Mouse (Mus musculus) heart, embryonic 13.5 days (tissue): ENCODE data around the gene Wnt2b. TPM values are rescaled to one million over a fixed set of nuclear protein-coding genes. Genes with fewer than 3 reads are reported as not detected.
A peak's percentile ranks its signal among the peaks of the same experiment; 100 is the strongest.

Experiments used
- ATAC-seq: fragments of 200-750 bp; cut with Nextera tagmentation; 2 replicates; pipeline ENCODE4 v1.8.0; 2017; ENCODE audit warnings: moderate TSS enrichment; ENCODE audit not compliant: insufficient number of reproducible peaks, low FRiP score, low TSS enrichment; ENCODE audit errors: extremely low read depth
- H3K27ac ChIP-seq: fragments of 300-500 bp; sonication (generic); replicated peaks from 2 replicates; pipeline ENCODE4 v1.5.1; 2015; ENCODE audit warnings: moderate library complexity, mild to moderate bottlenecking, inconsistent platforms
- H3K27me3 ChIP-seq: fragments of 300-500 bp; sonication (generic); replicated peaks from 2 replicates; pipeline ENCODE4 v1.6.1; 2015; ENCODE audit warnings: mild to moderate bottlenecking, inconsistent platforms
- H3K36me3 ChIP-seq: fragments of 300-500 bp; sonication (generic); 2 replicates; pipeline ENCODE4 v1.6.1; 2015; ENCODE audit warnings: mild to moderate bottlenecking, inconsistent platforms
- H3K4me1 ChIP-seq: fragments of 300-500 bp; sonication (generic); 2 replicates; pipeline ENCODE4 v1.6.1; 2015; ENCODE audit warnings: inconsistent platforms
- H3K4me2 ChIP-seq: fragments of 300-500 bp; sonication (generic); 2 replicates; pipeline ENCODE4 v1.6.1; 2015; ENCODE audit warnings: inconsistent platforms, mild to moderate bottlenecking, moderate library complexity
- H3K4me3 ChIP-seq: fragments of 300-500 bp; sonication (generic); 2 replicates; pipeline ENCODE4 v1.5.1; 2015; ENCODE audit warnings: moderate library complexity, mild to moderate bottlenecking, inconsistent platforms
- H3K9ac ChIP-seq: fragments of 300-500 bp; sonication (generic); 2 replicates; pipeline ENCODE4 v1.6.1; 2015; ENCODE audit warnings: inconsistent platforms, mild to moderate bottlenecking, moderate library complexity
- H3K9me3 ChIP-seq: fragments of 300-500 bp; sonication (generic); 2 replicates; pipeline ENCODE4 v1.6.1; 2016; ENCODE audit warnings: inconsistent platforms
- WGBS: fragments of 180-500 bp; shearing (Covaris S2); methylation state at CpG from one replicate; pipeline ENCODE4 v1.1.7; 2015; ENCODE audit warnings: mixed read lengths; 5-methylcytosine and 5-hydroxymethylcytosine counted together
- polyA plus RNA-seq: library from polyadenylated mRNA; unstranded; fragments of >200 nt; fragmentation: Nextera tagmentation; extraction: Ambion mirVana; gene quantifications from 2 replicates; pipeline ENCODE4 v1.2.1, GENCODE M21; 2015

Gene Wnt2b
- 1.1 and 1.8 TPM in 2 replicates for polyA plus RNA-seq

DNA sequence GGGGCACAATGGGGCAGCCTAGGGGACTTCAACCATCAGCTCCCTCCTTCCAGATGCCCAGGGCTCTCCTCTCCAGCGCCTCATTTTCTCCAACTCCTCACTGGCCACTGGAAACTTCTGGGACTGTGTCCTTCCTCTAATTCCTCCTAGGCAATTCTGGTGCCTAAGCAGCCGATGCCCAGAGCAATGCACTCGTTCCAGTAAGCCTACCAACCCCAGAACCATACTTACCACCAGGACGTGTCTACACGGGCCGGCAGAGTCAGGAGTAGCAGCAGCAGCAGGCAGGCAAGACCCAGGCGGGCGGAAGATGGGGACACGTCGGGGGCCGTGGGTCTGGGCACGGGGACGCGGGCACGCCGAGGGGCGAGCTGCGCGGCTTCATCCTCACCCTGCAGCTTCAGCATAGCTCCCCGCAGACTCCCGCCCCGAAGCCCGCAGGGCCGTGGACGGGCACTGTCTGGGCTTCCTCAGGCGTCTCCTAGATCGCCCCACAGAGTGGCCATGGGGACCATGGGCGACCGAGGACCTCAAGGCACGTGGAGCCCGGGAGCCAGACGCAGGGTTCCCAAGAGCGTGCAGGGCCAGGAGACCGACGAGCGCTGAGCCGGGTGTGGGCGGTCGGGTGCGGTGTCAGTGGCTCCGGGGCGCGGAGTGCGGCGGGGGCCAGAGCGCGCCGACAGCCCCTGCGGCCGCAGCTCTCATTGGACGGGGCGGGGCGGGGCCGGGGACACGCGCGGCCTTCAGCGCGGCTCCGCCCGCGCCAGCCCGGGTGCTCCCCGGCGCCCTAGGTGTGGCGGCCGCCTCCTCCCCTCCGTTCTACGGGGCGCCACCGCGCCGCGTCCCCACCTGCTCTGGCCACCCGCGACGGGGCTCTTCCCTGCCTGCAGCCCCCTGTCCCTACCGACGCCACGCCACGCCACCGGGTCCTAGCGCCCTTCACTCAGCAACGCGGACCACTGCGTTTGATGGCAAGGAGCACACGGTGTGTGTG lies at the start of gene Wnt2b:
Gene Wnt2b (minus strand): TSS at position 856 of the 994 bp plus-strand sequence.
- H3K4me3 ChIP-seq = peak within 1 kb of the TSS; percentile 64
- H3K4me2 ChIP-seq = peak within 1 kb of the TSS; percentile 87
- no peaks in the 10 kb centered on the region for H3K9me3 ChIP-seq
- peaks cover 5% of the 10 kb centered on the region; the same call in 1 of the 2 replicates for H3K36me3 ChIP-seq
- H3K9ac ChIP-seq = peak within 1 kb of the TSS; percentile 78
- WGBS = under 1% methylated on average over 78 of the region's 87 CpGs
- H3K27ac ChIP-seq = no peak within 1 kb of the TSS
- peak; percentile 23; the same call in 1 of the 2 replicates for ATAC-seq
- H3K4me1 ChIP-seq = peaks cover 55% of the 10 kb centered on the region
- H3K27me3 ChIP-seq = peaks cover 63% of the 10 kb centered on the region

DNA sequence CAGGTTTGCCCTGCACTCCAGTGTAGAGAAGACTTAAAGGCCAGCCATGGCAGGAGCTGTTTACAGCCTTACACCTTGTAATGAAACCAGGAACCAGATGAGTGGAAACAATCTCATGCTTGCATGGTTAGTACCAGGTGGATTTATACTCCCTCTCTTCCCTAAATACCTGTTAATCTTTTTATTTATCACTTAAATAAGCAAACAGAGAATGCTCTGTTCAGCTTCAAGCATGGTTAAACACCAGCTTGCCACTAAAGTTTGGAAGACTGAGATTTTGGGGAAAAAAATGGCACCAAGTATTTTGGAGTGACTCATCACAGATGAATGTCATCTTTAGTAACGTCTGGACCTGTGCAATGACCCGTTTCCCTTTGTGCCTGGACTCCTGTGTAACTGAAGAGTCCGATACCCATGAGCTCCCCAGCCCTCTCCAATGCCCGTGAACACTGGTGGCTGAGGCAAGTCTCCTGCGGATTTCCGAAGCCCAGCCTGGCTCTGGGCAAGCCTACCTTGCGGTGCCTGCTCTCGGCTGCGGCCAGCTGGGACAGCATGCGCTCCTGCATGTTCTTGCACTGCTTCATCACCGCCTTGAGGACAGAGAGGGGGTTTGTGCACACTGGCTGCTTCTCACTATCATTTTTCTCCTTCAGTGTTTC lies 49.1 kb upstream of the Wnt2b start:
- peaks cover 38% of the 10 kb centered on the region for H3K4me1 ChIP-seq
- no peak for ATAC-seq
- H3K27ac ChIP-seq = no peak overlapping the region
- H3K27me3 ChIP-seq = no peaks in the 10 kb centered on the region
- no peak overlapping the region for H3K4me3 ChIP-seq
- H3K36me3 ChIP-seq = peaks cover 64% of the 10 kb centered on the region
- H3K4me2 ChIP-seq = no peak overlapping the region
- no peak overlapping the region for H3K9ac ChIP-seq
- 84% methylated on average over 11 of the region's 11 CpGs for WGBS
- no peaks in the 10 kb centered on the region for H3K9me3 ChIP-seq

DNA sequence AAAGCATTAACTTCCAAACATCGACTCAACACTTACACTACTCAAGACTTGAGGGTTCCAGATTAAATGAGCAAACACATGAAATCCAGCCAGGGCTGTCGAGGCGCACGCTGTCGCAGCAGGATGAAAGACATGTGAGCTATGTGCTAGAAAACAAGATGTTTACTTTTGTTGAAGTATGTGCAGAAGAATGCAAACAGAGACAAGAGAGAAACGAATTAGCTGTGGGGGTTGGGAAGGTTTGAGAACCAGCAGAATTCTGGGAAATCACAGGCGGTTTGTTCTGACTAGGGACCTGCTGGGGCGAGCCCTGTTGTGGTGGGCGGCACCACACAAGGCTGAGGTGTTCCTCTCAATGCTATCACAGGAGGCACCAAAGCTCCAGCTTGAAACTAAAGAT lies 46.3 kb upstream of the Wnt2b start:
- Histone ChIP-seq H3K4me2 (no peak overlapping the region), H3K27ac (no peak overlapping the region), H3K4me1 (peaks cover 14% of the 10 kb centered on the region), H3K9ac (no peak overlapping the region), H3K4me3 (no peak overlapping the region), H3K36me3 (peaks cover 86% of the 10 kb centered on the region), H3K27me3 (no peaks in the 10 kb centered on the region), H3K9me3 (no peaks in the 10 kb centered on the region)
- 76% methylated on average over 9 of the region's 9 CpGs for WGBS
- no peak for ATAC-seq

DNA sequence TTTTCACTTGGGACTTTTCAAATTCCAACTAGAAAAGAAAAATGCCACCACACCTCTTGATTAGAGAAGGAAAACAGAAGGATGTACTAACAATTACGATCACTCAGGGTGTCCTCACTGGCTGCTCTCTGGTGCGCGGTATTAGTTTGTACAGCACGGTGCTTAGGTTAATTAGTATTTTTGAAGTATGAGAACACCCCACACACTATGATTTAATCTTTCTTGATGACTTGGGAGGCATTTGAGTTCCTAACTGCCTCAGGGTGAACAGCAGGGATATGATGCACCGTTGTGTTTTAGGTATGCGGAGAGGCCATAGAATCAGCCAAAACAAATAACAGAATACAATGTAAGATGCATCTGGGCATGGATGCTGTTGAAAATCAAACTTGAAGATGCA lies 44.4 kb upstream of the Wnt2b start:
- H3K4me3 ChIP-seq = no peak overlapping the region
- WGBS = 90% methylated on average over 6 of the region's 6 CpGs
- H3K27me3 ChIP-seq = no peaks in the 10 kb centered on the region
- no peak overlapping the region for H3K27ac ChIP-seq
- H3K4me1 ChIP-seq = peaks cover 14% of the 10 kb centered on the region
- no peak for ATAC-seq
- no peak overlapping the region for H3K4me2 ChIP-seq
- peaks cover 89% of the 10 kb centered on the region for H3K36me3 ChIP-seq
- no peaks in the 10 kb centered on the region for H3K9me3 ChIP-seq
- no peak overlapping the region for H3K9ac ChIP-seq

DNA sequence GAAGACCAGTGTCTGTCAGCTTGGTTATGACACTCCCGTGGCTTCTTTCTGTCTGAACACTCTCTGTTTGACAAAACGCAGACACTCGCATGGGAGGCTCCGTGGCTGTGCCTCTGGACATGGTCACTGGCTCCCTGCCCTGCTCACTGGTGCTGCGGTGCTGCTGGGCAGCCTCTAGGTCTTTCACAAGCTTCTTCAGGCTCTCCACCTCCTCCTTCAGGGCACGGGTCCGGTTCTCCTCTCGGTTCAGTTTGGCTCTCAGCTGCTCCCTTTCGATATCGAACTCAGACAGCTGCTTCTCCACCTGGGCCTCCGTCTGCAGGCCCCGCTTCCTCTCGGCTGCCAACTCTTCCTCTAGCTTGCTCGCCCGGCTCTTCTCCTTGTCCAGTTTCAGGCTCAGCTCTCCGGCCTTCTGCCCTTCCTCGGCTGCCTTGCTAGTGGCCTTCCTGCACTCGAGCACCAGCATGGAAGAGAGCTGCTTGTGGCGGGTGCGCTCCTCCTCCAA lies 43.9 kb upstream of the Wnt2b start:
- WGBS = 80% methylated on average over 20 of the region's 20 CpGs
- Histone ChIP-seq H3K9me3 (no peaks in the 10 kb centered on the region), H3K4me2 (no peak overlapping the region), H3K4me1 (peaks cover 19% of the 10 kb centered on the region), H3K27me3 (no peaks in the 10 kb centered on the region), H3K36me3 (peaks cover 86% of the 10 kb centered on the region), H3K4me3 (no peak overlapping the region), H3K27ac (no peak overlapping the region), H3K9ac (no peak overlapping the region)
- no peak for ATAC-seq

DNA sequence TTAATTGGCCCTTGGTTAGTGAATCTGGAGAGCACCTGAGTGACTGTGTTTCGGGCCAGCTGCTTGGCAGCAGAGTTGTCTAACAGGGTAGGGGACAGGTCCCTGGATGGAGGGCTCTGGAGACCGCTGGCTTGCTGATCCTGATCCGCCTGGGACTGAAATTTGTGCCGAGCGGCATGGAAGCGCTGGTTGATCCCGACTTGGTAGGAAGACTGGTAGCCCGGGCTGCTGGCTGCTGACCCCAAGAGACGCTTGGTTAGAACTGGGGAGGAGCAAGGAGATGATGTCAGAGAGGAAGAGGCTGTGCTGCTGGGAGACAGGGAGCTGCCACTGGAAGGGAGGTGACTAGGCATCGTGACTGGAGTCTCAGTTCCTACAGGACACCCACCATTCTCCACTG lies 43.3 kb upstream of the Wnt2b start:
- 87% methylated on average over 10 of the region's 10 CpGs for WGBS
- H3K4me3 ChIP-seq = no peak overlapping the region
- no peak for ATAC-seq
- no peak overlapping the region for H3K9ac ChIP-seq
- no peaks in the 10 kb centered on the region for H3K27me3 ChIP-seq
- H3K4me1 ChIP-seq = peaks cover 25% of the 10 kb centered on the region
- H3K36me3 ChIP-seq = peaks cover 81% of the 10 kb centered on the region
- no peak overlapping the region for H3K4me2 ChIP-seq
- no peaks in the 10 kb centered on the region for H3K9me3 ChIP-seq
- H3K27ac ChIP-seq = no peak overlapping the region

DNA sequence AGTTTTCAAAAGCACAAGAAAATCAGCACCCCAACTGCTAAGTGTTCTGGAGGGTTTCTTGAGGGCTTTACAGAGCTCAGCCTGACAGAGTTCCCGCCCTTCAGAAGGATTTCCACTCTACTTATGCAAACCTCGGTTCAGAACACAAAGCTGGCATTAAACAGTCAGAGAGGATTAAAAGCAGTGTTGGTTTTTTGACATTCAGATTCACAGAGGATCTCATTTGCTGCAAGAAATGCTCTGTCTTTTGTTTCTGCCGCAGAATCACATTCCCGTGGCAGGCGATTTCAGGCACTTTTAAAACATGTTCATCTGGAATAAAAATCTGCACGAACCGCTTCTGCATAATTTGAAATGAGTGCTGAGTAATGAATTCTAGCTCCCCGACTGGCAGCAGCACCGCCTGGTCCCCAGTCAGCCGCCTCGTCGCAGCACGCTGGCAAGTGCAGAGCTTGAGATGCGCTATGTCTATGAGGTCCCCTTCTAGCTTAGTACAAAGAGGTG lies 42.3 kb upstream of the Wnt2b start:
- Histone ChIP-seq H3K36me3 (peaks cover 71% of the 10 kb centered on the region), H3K9me3 (no peaks in the 10 kb centered on the region), H3K4me1 (peaks cover 35% of the 10 kb centered on the region), H3K4me3 (no peak overlapping the region), H3K9ac (no peak overlapping the region), H3K27me3 (no peaks in the 10 kb centered on the region), H3K27ac (no peak overlapping the region), H3K4me2 (no peak overlapping the region)
- no peak for ATAC-seq
- 82% methylated on average over 14 of the region's 14 CpGs for WGBS

DNA sequence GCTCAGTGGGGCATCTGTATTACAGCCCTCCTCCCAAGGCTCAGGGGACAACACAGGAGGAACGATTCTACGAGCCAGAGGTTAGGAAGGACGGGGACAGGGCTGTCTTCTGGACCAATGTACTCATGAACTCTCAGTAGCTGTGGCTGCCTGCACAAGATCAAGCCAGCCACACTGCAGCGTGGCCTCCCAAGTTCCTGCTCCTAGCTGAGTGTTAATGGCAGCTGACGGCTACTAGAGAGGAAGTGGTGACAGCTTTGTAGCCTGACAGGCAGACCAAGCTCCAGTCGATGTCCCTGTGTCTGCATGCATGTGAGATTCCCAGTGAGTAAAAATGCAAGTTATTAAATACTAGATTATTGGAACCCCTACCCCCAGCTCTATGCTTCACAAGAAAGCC lies 39.7 kb upstream of the Wnt2b start:
- ATAC-seq = no peak
- peaks cover 46% of the 10 kb centered on the region for H3K36me3 ChIP-seq
- H3K9me3 ChIP-seq = no peaks in the 10 kb centered on the region
- no peak overlapping the region for H3K4me3 ChIP-seq
- H3K27me3 ChIP-seq = no peaks in the 10 kb centered on the region
- H3K4me1 ChIP-seq = peaks cover 61% of the 10 kb centered on the region
- WGBS = 9% methylated on average over 6 of the region's 6 CpGs
- peak overlapping the region; percentile 66 for H3K27ac ChIP-seq
- H3K9ac ChIP-seq = peak overlapping the region; percentile 9; the same call in 1 of the 2 replicates
- H3K4me2 ChIP-seq = peak overlapping the region; percentile 8; the same call in 1 of the 2 replicates

DNA sequence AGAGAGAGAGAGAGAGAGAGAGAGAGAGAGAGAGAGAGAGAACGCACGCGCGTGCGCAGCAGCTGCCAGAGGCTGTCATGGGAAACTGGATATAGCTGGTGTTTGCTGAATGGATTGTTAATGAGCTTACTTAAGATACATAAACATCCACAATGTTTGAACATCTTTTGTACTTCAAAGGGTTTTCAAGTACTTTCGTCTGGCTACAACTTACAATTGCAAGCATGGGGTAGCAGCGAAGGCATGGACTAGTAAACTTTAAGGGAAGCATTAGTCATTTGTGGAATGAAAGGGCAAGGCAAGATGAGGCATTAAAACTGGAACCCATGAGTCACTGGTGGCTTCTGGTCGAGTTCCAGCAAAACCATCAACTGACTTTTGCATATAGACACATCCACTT lies 38.8 kb upstream of the Wnt2b start:
- Histone ChIP-seq H3K4me1 (peaks cover 69% of the 10 kb centered on the region), H3K9ac (no peak overlapping the region), H3K36me3 (peaks cover 37% of the 10 kb centered on the region), H3K27me3 (no peaks in the 10 kb centered on the region), H3K4me3 (no peak overlapping the region), H3K4me2 (no peak overlapping the region), H3K27ac (peak overlapping the region; percentile 66), H3K9me3 (no peaks in the 10 kb centered on the region)
- ATAC-seq = no peak
- 73% methylated on average over 8 of the region's 8 CpGs for whole genome bisulfite sequencing

DNA sequence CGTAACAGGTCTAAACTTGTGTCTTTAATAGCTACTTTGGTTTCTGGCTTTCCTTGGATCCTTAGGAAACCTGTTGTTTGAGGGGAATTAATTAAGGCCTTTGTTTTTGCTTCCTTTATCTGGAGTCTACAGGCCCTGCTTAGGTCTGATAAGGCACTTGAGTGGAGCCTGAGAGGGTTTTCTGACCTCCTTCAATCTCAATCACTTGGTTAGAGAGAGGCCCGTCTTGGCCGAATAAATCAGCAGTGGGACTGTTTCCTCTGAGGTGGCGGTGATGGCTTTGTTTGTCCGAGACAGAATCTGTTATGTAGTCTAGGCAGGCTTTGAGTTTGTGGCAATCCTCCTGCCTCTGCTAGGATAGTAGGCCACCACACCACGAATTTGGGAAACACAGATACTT lies 35.8 kb upstream of the Wnt2b start:
- H3K9me3 ChIP-seq = no peaks in the 10 kb centered on the region
- peak overlapping the region; percentile 59 for H3K9ac ChIP-seq
- WGBS = 17% methylated on average over 6 of the region's 6 CpGs
- H3K27me3 ChIP-seq = no peaks in the 10 kb centered on the region
- H3K27ac ChIP-seq = peak overlapping the region; percentile 64
- peaks cover 90% of the 10 kb centered on the region for H3K4me1 ChIP-seq
- peak overlapping the region; percentile 48 for H3K4me2 ChIP-seq
- ATAC-seq = no peak
- peaks cover 7% of the 10 kb centered on the region for H3K36me3 ChIP-seq
- H3K4me3 ChIP-seq = no peak overlapping the region

DNA sequence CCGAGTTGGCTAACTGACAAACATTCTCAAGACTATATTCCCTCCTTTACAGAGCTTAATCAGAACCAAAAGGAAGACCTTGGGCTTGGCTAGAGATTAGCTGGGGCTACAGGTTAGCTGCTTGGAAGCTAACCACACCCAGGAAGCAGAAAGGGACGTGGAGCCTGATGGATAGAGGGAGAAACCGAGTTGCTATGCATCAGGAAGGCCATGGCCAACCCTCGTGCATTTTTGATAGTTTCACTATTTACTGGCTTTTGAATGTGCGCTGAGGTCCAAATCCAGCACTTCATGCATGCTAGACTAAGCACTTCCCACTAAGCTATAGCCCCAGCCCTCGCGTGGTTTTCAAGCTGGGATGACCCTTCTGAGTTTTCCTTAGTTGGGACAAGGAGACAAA lies 34.0 kb upstream of the Wnt2b start:
- no peak for ATAC-seq
- H3K9me3 ChIP-seq = no peaks in the 10 kb centered on the region
- peaks cover 72% of the 10 kb centered on the region for H3K4me1 ChIP-seq
- H3K27ac ChIP-seq = no peak overlapping the region
- H3K4me2 ChIP-seq = no peak overlapping the region
- H3K4me3 ChIP-seq = no peak overlapping the region
- H3K9ac ChIP-seq = no peak overlapping the region
- H3K36me3 ChIP-seq = 0 out of 2 replicates have a peak, but pooled peaks cover 2% of the 10 kb centered on the region
- H3K27me3 ChIP-seq = no peaks in the 10 kb centered on the region
- WGBS = 78% methylated on average over 7 of the region's 7 CpGs
